Mouse (Mus musculus) neural tube, embryonic 14.5 days (tissue): Measurements from ENCODE around the gene Atp11a. TPM values are rescaled to one million over a fixed set of nuclear protein-coding genes. Genes with fewer than 3 reads are reported as not detected.

Experiments used
- ATAC-seq: fragments of 200-750 bp; cut with Nextera tagmentation; 2 replicates; pipeline ENCODE4 v1.8.0; 2017; ENCODE audit warnings: low read depth, mild to moderate bottlenecking, moderate TSS enrichment, moderate library complexity
- H3K27ac ChIP-seq: fragments of 300-500 bp; sonication (generic); 2 replicates; pipeline ENCODE4 v1.5.1; 2014; ENCODE audit warnings: low read depth, mild to moderate bottlenecking, control low read depth, low read length, moderate library complexity, mixed read lengths
- H3K27me3 ChIP-seq: fragments of 300-500 bp; sonication (generic); 2 replicates; pipeline ENCODE4 v1.6.1; 2014; ENCODE audit warnings: low read length; ENCODE audit not compliant: control insufficient read depth, insufficient read depth
- H3K36me3 ChIP-seq: fragments of 300-500 bp; sonication (generic); 2 replicates; pipeline ENCODE4 v1.6.1; 2014; ENCODE audit warnings: low read length, mixed read lengths; ENCODE audit not compliant: control insufficient read depth, insufficient read depth
- H3K4me1 ChIP-seq: fragments of 300-500 bp; sonication (generic); 2 replicates; pipeline ENCODE4 v1.6.1; 2014; ENCODE audit warnings: low read length; ENCODE audit not compliant: control insufficient read depth, insufficient read depth
- H3K4me2 ChIP-seq: fragments of 300-500 bp; sonication (generic); 2 replicates; pipeline ENCODE4 v1.6.1; 2014; ENCODE audit warnings: mild to moderate bottlenecking, low read depth, low read length, control low read depth
- H3K4me3 ChIP-seq: fragments of 300-500 bp; sonication (generic); 2 replicates; pipeline ENCODE4 v1.5.1; 2014; ENCODE audit warnings: low read depth, low read length, control low read depth, mixed read lengths
- H3K9ac ChIP-seq: fragments of 300-500 bp; sonication (generic); replicated peaks from 2 replicates; pipeline ENCODE4 v1.6.1; 2014; ENCODE audit warnings: low read depth, mild to moderate bottlenecking, control low read depth, low read length, mixed read lengths
- H3K9me3 ChIP-seq: fragments of 300-500 bp; sonication (generic); 2 replicates; pipeline ENCODE4 v1.6.1; 2016; ENCODE audit warnings: low read length; ENCODE audit not compliant: control insufficient read depth
- WGBS: fragments of 180-500 bp; shearing (Covaris S2); extraction: QIAGEN DNeasy Blood & Tissue Kit; methylation state at CpG from one replicate; pipeline ENCODE4 v1.1.7; 2014; 5-methylcytosine and 5-hydroxymethylcytosine counted together
- polyA plus RNA-seq: library from polyadenylated mRNA; unstranded; fragments of >200 nt; fragmentation: Nextera tagmentation; extraction: Ambion mirVana; gene quantifications from 2 replicates; pipeline ENCODE4 v1.2.1, GENCODE M21; 2014

The Atp11a gene
- polyA plus RNA-seq, 1 experiment from 2014 or later = 17.1 TPM

GRCm38 (mm10) chr8:12896494-12897373 is 139.9 kb downstream of the Atp11a start:
- no peaks in the 10 kb centered on the region for H3K27me3 ChIP-seq
- no peak overlapping the region for H3K4me3 ChIP-seq
- no peaks in the 10 kb centered on the region for H3K4me1 ChIP-seq
- peak; percentile 81 for ATAC-seq
- 57% methylated on average over 13 of the region's 13 CpGs for WGBS
- no peaks in the 10 kb centered on the region for H3K36me3 ChIP-seq
- H3K27ac ChIP-seq = no peak overlapping the region
- H3K4me2 ChIP-seq = no peak overlapping the region
- no peaks in the 10 kb centered on the region for H3K9me3 ChIP-seq
- no peak overlapping the region for H3K9ac ChIP-seq

- no peak overlapping the region for H3K4me2 ChIP-seq
- WGBS = 79% methylated on average over 9 of the region's 9 CpGs
- H3K27ac ChIP-seq = no peak overlapping the region
- no peak for ATAC-seq
- no peak overlapping the region for H3K4me3 ChIP-seq
- no peaks in the 10 kb centered on the region for H3K9me3 ChIP-seq
- no peak overlapping the region for H3K9ac ChIP-seq
- no peaks in the 10 kb centered on the region for H3K36me3 ChIP-seq
- H3K4me1 ChIP-seq = no peaks in the 10 kb centered on the region
- no peaks in the 10 kb centered on the region for H3K27me3 ChIP-seq
Observed at GRCm38 (mm10) chr8:12897815-12898214, 141.0 kb downstream of the Atp11a start.

- WGBS = 91% methylated on average over 13 of the region's 13 CpGs
- no peaks in the 10 kb centered on the region for H3K27me3 ChIP-seq
- no peak overlapping the region for H3K4me2 ChIP-seq
- H3K27ac ChIP-seq = no peak overlapping the region
- no peaks in the 10 kb centered on the region for H3K9me3 ChIP-seq
- H3K4me1 ChIP-seq = 0 out of 2 replicates have a peak, but pooled peaks cover 2% of the 10 kb centered on the region
- no peak for ATAC-seq
- no peak overlapping the region for H3K4me3 ChIP-seq
- H3K9ac ChIP-seq = no peak overlapping the region
- H3K36me3 ChIP-seq = no peaks in the 10 kb centered on the region
Observed at GRCm38 (mm10) chr8:12903790-12904415, 147.1 kb downstream of the Atp11a start.

GRCm38 (mm10) chr8:12905122-12905521 is 148.3 kb downstream of the Atp11a start:
- H3K4me2 ChIP-seq = no peak overlapping the region
- no peak overlapping the region for H3K4me3 ChIP-seq
- H3K9me3 ChIP-seq = no peaks in the 10 kb centered on the region
- no peaks in the 10 kb centered on the region for H3K36me3 ChIP-seq
- no peaks in the 10 kb centered on the region for H3K27me3 ChIP-seq
- no peak overlapping the region for H3K27ac ChIP-seq
- H3K4me1 ChIP-seq = 0 out of 2 replicates have a peak, but pooled peaks cover 2% of the 10 kb centered on the region
- no peak overlapping the region for H3K9ac ChIP-seq
- no peak for ATAC-seq
- 92% methylated on average over 5 of the region's 5 CpGs for WGBS

- no peaks in the 10 kb centered on the region for H3K36me3 ChIP-seq
- 0 out of 2 replicates have a peak, but pooled peaks cover 2% of the 10 kb centered on the region for H3K4me1 ChIP-seq
- no peak overlapping the region for H3K4me2 ChIP-seq
- no peak overlapping the region for H3K27ac ChIP-seq
- H3K27me3 ChIP-seq = no peaks in the 10 kb centered on the region
- no peak overlapping the region for H3K4me3 ChIP-seq
- H3K9me3 ChIP-seq = no peaks in the 10 kb centered on the region
- no peak overlapping the region for H3K9ac ChIP-seq
- 85% methylated on average over 11 of the region's 11 CpGs for WGBS
- ATAC-seq = no peak
Observed at GRCm38 (mm10) chr8:12905599-12906321, 148.9 kb downstream of the Atp11a start.

GRCm38 (mm10) chr8:12906597-12906996 is 149.8 kb downstream of the Atp11a start:
- Histone ChIP-seq H3K27me3 (no peaks in the 10 kb centered on the region), H3K36me3 (no peaks in the 10 kb centered on the region), H3K27ac (no peak overlapping the region), H3K9ac (no peak overlapping the region), H3K9me3 (no peaks in the 10 kb centered on the region), H3K4me3 (no peak overlapping the region), H3K4me2 (no peak overlapping the region), H3K4me1 (0 out of 2 replicates have a peak, but pooled peaks cover 2% of the 10 kb centered on the region)
- no peak for ATAC-seq
- WGBS = 76% methylated on average over 5 of the region's 5 CpGs

GRCm38 (mm10) chr8:12907730-12908129 is 150.9 kb downstream of the Atp11a start:
- Histone ChIP-seq H3K4me1 (0 out of 2 replicates have a peak, but pooled peaks cover 2% of the 10 kb centered on the region), H3K4me2 (no peak overlapping the region), H3K27me3 (no peaks in the 10 kb centered on the region), H3K9me3 (no peaks in the 10 kb centered on the region), H3K27ac (no peak overlapping the region), H3K36me3 (no peaks in the 10 kb centered on the region), H3K9ac (no peak overlapping the region), H3K4me3 (no peak overlapping the region)
- ATAC-seq = no peak
- WGBS = 84% methylated on average over 4 of the region's 4 CpGs

GRCm38 (mm10) chr8:12912011-12912410 is 155.2 kb downstream of the Atp11a start:
- Histone ChIP-seq H3K9me3 (no peaks in the 10 kb centered on the region), H3K4me2 (no peak overlapping the region), H3K27ac (no peak overlapping the region), H3K9ac (no peak overlapping the region), H3K4me1 (peaks cover 8% of the 10 kb centered on the region), H3K4me3 (no peak overlapping the region), H3K27me3 (no peaks in the 10 kb centered on the region), H3K36me3 (no peaks in the 10 kb centered on the region)
- 29% methylated on average over 5 of the region's 5 CpGs for WGBS
- no peak for ATAC-seq
